Mouse (Mus musculus) heart, postnatal 0 days (tissue): Measurements from ENCODE around the gene Ankrd65. TPM values are rescaled to one million over a fixed set of nuclear protein-coding genes. Genes with fewer than 3 reads are reported as not detected.
A peak's percentile ranks its signal among the peaks of the same experiment; 100 is the strongest.

ENCODE experiments used
- ATAC-seq: fragments of 200-750 bp; cut with Nextera tagmentation; 2 replicates; pipeline ENCODE4 v1.8.0; 2017; ENCODE audit warnings: low read depth, moderate number of reproducible peaks, moderate library complexity; ENCODE audit not compliant: insufficient read depth
- DNase-seq: peaks from one replicate; pipeline ENCODE4 v3.0.0-alpha.2; 2016; ENCODE audit warnings: low spot score
- H3K27ac ChIP-seq: fragments of 300-500 bp; sonication (generic); 2 replicates; pipeline ENCODE4 v1.5.1; 2014; ENCODE audit warnings: low read depth, mild to moderate bottlenecking
- H3K27me3 ChIP-seq: fragments of 300-500 bp; sonication (generic); 2 replicates; pipeline ENCODE4 v1.6.1; 2014; ENCODE audit warnings: low read length, mixed read lengths; ENCODE audit not compliant: control insufficient read depth, insufficient read depth
- H3K36me3 ChIP-seq: fragments of 300-500 bp; sonication (generic); replicated peaks from 2 replicates; pipeline ENCODE4 v1.6.1; 2014; ENCODE audit warnings: low read length, mixed read lengths; ENCODE audit not compliant: control insufficient read depth, insufficient read depth
- H3K4me1 ChIP-seq: fragments of 300-500 bp; sonication (generic); 2 replicates; pipeline ENCODE4 v1.6.1; 2014; ENCODE audit warnings: antibody characterized with exemption; ENCODE audit not compliant: control insufficient read depth, insufficient read depth
- H3K4me2 ChIP-seq: fragments of 300-500 bp; sonication (generic); 2 replicates; pipeline ENCODE4 v1.6.1; 2014; ENCODE audit warnings: low read depth, mild to moderate bottlenecking, low read length, moderate library complexity
- H3K4me3 ChIP-seq: fragments of 300-500 bp; sonication (generic); 2 replicates; pipeline ENCODE4 v1.5.1; 2014; ENCODE audit warnings: low read depth, low read length
- H3K9ac ChIP-seq: fragments of 300-500 bp; sonication (generic); replicated peaks from 2 replicates; pipeline ENCODE4 v1.6.1; 2014; ENCODE audit warnings: low read depth, low read length, mixed read lengths
- H3K9me3 ChIP-seq: fragments of 300-500 bp; sonication (generic); replicated peaks from 2 replicates; pipeline ENCODE4 v1.6.1; 2016; ENCODE audit warnings: low read length; ENCODE audit not compliant: control insufficient read depth
- CTCF ChIP-seq: IDR thresholded peaks from 2 replicates; pipeline ENCODE4 v1.5.1; 2016; ENCODE audit warnings: antibody characterized with exemption, control low read depth, low read depth
- EP300 ChIP-seq: IDR thresholded peaks from 2 replicates; pipeline ENCODE4 v1.6.1; 2016; ENCODE audit warnings: antibody characterized with exemption, low read depth
- WGBS: fragments of 180-500 bp; shearing (Covaris S2); extraction: QIAGEN DNeasy Blood & Tissue Kit; methylation state at CpG from one replicate; pipeline ENCODE4 v1.1.7; 2014; 5-methylcytosine and 5-hydroxymethylcytosine counted together
- polyA plus RNA-seq: library from polyadenylated mRNA; unstranded; fragments of >200 nt; fragmentation: Nextera tagmentation; extraction: Ambion mirVana; gene quantifications from 2 replicates; pipeline ENCODE4 v1.2.1, GENCODE M21; 2015
- total RNA-seq: library from RNA; depleted of rRNA; stranded (reverse); fragments of >200 nt; gene quantifications from 2 replicates; pipeline ENCODE4 v1.2.3, GENCODE M21; 2014; ENCODE audit warnings: low replicate concordance

Ankrd65 gene
- total and polyA plus RNA-seq, 2 experiments from 2014 or later = not detected

DNA sequence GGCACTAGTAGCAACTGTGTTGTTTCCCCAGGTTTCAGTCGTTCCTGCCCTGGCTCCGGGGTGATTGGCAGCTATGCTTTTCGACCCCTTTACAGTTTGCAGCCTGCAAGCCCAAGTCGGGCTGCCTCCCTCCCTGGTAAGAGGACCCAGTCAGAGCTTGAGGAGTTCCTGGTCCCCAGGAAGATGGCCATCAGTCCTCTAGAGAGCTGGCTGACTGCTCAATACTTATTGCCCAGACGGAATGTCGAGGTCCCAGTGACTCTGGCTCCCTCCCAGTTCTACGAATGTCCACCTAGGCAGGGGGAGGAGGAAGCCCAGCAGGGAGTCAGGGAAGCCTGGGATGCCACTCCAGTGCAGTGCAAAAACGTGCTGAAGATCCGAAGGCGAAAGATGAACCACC, 42.1 kb downstream of the Ankrd65 start:
- Histone ChIP-seq H3K27me3 (no peaks in the 10 kb centered on the region), H3K9ac (peak overlapping the region; percentile 81), H3K4me3 (peak overlapping the region; percentile 72), H3K27ac (peak overlapping the region; percentile 86; the same call in 1 of the 2 replicates), H3K4me1 (peaks cover 6% of the 10 kb centered on the region), H3K36me3 (peaks cover 15% of the 10 kb centered on the region), H3K4me2 (peak overlapping the region; percentile 86), H3K9me3 (no peaks in the 10 kb centered on the region)
- no peak for ATAC-seq
- WGBS = 45% methylated on average over 10 of the region's 10 CpGs
- TF ChIP-seq EP300 = no peak
- TF ChIP-seq CTCF = no peak
- DNase-seq = no peak

DNA sequence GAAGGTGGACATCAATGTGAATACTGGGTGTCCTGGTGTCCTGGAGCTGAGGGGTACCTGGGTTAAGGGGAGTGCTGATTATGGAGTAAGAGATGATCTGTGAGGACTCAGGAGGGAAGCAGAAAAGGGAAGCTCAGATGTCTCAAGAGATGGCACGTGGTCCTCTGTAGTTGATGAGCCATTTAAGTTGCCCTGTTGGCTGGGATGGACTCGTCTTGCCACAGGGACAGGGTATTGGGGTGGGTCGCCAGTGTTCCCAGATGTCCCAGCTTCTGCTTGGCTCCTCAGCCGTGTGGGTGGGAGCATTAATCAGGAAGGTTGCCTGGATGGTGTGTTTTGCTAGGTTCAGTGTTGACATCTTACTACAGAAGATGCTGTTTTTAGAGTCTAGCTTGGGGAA, 43.0 kb downstream of the Ankrd65 start:
- no peaks in the 10 kb centered on the region for H3K27me3 ChIP-seq
- H3K9me3 ChIP-seq = no peaks in the 10 kb centered on the region
- no peak overlapping the region for H3K9ac ChIP-seq
- peaks cover 8% of the 10 kb centered on the region; the same call in 1 of the 2 replicates for H3K36me3 ChIP-seq
- no peak overlapping the region for H3K4me2 ChIP-seq
- ATAC-seq (no peak), DNase-seq (no peak)
- 83% methylated on average over 4 of the region's 4 CpGs for WGBS
- H3K4me3 ChIP-seq = no peak overlapping the region
- TF ChIP-seq EP300 = no peak
- H3K27ac ChIP-seq = no peak overlapping the region
- H3K4me1 ChIP-seq = peaks cover 11% of the 10 kb centered on the region

DNA sequence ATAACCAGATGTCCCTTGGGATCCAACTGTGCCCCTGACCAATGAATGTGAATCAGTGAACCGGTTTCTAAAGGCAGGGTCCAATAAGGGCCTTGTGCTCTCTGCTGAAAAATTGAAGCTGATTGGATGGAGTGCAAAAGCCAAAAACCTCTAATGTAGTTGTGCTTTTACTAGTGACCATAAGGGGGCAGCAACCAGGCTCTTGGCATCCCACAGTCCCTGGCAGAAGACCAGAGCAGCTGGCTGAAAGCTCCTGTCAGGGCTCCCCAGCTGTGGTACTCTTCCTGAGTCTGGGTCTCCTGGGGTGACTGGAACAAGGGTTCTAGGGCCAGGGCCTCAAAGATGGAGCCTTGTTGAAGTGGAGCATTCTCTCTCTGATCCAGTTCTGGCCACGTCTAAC, 43.6 kb downstream of the Ankrd65 start:
- peak; percentile 85 for DNase-seq
- peaks cover 14% of the 10 kb centered on the region for H3K4me1 ChIP-seq
- H3K4me3 ChIP-seq = no peak overlapping the region
- no peak overlapping the region for H3K9ac ChIP-seq
- peak; percentile 21; the same call in 1 of the 2 replicates for ATAC-seq
- no peaks in the 10 kb centered on the region for H3K27me3 ChIP-seq
- no peaks in the 10 kb centered on the region for H3K9me3 ChIP-seq
- H3K27ac ChIP-seq = peak overlapping the region; percentile 72
- H3K36me3 ChIP-seq = peaks cover 4% of the 10 kb centered on the region; the same call in 1 of the 2 replicates
- no peak overlapping the region for H3K4me2 ChIP-seq
- WGBS = 11% methylated on average over 2 of the region's 2 CpGs
- TF ChIP-seq EP300 (no peak), CTCF (peak; percentile 76)

DNA sequence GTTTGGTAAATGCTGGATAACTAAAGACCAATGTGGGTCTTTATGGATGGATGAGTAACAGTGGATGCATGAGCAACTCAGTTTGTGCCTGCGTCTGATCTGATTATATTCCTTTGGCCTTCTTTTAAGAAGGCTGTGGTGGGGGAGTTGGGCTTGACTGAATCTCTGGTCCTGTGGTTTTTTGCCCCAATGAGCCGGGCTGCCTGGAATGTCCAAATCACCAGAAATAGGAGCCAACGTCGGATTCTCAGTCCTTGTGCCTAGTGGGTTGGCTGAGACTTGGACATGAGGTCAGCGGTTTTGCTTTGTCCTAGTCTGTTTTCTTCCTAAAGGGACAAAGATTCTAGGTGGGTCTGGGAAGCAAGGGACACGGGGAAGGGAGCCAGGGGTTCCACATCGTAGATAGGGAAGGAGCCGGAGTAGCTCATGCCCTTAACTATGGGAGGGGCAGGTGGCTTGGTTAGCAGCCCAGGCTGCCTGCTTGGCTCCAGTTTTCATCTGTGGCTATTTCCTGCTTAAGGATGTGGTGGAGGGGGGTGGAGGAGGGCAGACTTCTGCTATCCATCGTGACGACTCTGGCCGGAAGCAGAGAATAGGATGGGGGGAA, 47.3 kb downstream of the Ankrd65 start:
- TF ChIP-seq EP300 (0 out of 2 replicates have a peak, but pooled peaks have one; percentile 15), CTCF (no peak)
- Histone ChIP-seq H3K4me3 (no peak overlapping the region), H3K9me3 (no peaks in the 10 kb centered on the region), H3K27me3 (0 out of 2 replicates have a peak, but pooled peaks cover 6% of the 10 kb centered on the region), H3K36me3 (peaks cover 4% of the 10 kb centered on the region; the same call in 1 of the 2 replicates), H3K4me2 (no peak overlapping the region), H3K4me1 (peaks cover 16% of the 10 kb centered on the region), H3K9ac (no peak overlapping the region), H3K27ac (peak overlapping the region; percentile 84)
- WGBS = 44% methylated on average over 11 of the region's 11 CpGs
- DNase-seq (no peak), ATAC-seq (peak; percentile 12; the same call in 1 of the 2 replicates)

DNA sequence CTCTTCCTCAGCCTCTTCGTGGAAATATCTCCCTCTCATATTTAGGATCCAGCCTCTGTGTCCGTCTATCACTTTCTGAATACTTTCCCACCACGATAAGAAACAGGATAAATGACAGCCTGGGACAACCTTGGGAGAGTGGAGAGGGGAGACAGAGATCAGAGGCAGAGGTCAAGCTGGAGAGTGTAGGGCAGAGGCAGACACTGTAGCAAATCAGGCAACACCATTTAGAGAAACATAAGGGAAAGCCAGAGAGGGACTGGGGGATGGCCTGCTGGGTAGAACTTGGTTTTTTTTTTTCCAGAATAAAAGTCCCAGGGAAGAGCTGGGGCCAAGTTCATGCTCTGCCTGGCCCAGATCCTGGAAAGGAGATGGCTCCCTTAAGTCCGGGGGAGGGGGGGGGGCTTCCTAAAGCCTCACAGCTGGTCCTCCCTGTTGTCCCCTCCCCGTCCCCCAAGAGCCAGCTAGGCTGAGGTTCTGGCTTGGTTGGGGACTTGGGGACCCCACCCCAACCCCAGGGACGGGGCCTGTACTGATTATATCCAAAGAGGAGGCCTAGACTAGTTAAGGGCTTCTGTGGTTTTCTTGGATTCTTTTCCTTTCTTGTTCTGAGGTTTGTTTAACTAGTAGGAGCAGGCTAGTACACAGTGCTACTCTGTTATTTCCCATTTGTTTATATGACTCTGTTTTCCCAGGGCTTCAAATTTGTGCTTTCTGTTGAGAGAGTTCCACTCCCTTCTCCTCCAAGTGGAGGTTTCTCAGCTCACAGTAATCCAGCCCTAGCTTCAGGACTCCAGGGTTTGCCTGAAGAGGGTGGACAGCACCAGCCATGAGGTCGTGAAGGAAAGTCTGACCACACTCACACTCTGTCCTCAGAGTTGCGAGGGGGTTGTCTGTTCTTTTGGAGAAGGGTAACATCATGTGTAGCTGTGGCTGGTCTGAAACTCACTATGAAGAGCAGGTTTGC, 48.2 kb downstream of the Ankrd65 start:
- 36% methylated on average over 8 of the region's 8 CpGs for WGBS
- H3K9ac ChIP-seq = no peak overlapping the region
- peak; percentile 2; the same call in 1 of the 2 replicates for ATAC-seq

More for the DNA sequence above, 48.2 kb downstream of the Ankrd65 start:
- Histone ChIP-seq H3K9me3 (no peaks in the 10 kb centered on the region), H3K4me3 (no peak overlapping the region), H3K4me2 (no peak overlapping the region), H3K4me1 (peaks cover 16% of the 10 kb centered on the region; the same call in 1 of the 2 replicates), H3K27me3 (0 out of 2 replicates have a peak, but pooled peaks cover 6% of the 10 kb centered on the region), H3K27ac (peak overlapping the region; percentile 84), H3K36me3 (no peaks in the 10 kb centered on the region)
- peak; percentile 43 for DNase-seq
- no peak for TF ChIP-seq EP300
- TF ChIP-seq CTCF = no peak
